Mouse (Mus musculus) MEL (cell line): ENCODE data around the gene Evc.

Experiments used
- CHD2 ChIP-seq: IDR thresholded peaks from 2 replicates; pipeline ENCODE4 v1.6.1; 2011; ENCODE audit warnings: low read length, improper control_type of control experiment
- GATA1 ChIP-seq: IDR thresholded peaks from 2 replicates; pipeline ENCODE4 v1.6.1; 2011; ENCODE audit warnings: low read depth, low read length, improper control_type of control experiment
- POLR2A ChIP-seq, 2 experiments: IDR thresholded peaks; 2 replicates each; pipeline ENCODE4 v1.6.1; 2011 to 2012; ENCODE audit warnings: low read length in 2 of 2, mild to moderate bottlenecking in 2 of 2, control low read depth in 1 of 2, improper control_type of control experiment in 1 of 2, low read depth in 1 of 2, moderate library complexity in 1 of 2; ENCODE audit not compliant: control insufficient read depth in 1 of 2, insufficient read depth in 1 of 2, poor library complexity in 1 of 2
- TCF12 ChIP-seq: IDR thresholded peaks from 2 replicates; pipeline ENCODE4 v1.6.1; 2014; ENCODE audit warnings: low read depth, mild to moderate bottlenecking, inconsistent platforms, low read length, improper control_type of control experiment, moderate library complexity

GRCm38 (mm10) chr5:37380641-37381040, 43.9 kb upstream of the Evc start:
- TF ChIP-seq TCF12 (no peak), GATA1 (no peak), CHD2 (no peak), POLR2A (IDR thresholded peaks at IDR 0.05; ENCODE audit: control insufficient read depth in 1 of 2, insufficient read depth in 1 of 2, low read depth in 1 of 2, low read length in 2 of 2, poor library complexity in 1 of 2) (no peak)
